Mouse (Mus musculus) cerebellum, adult (tissue): ENCODE results near the gene Xlr5b.
"Not testable (repeated sequence)": the region's sequence is repeated elsewhere in the genome, so short reads cannot be mapped to it uniquely, and the experiment has no call there.

Experiments used
- ATAC-seq: cut with Nextera tagmentation; 2 replicates; pipeline ENCODE4 v1.9.2; 2017; ENCODE audit warnings: mild to moderate bottlenecking, moderate library complexity, mixed read lengths; ENCODE audit not compliant: insufficient number of reproducible peaks, low FRiP score, low TSS enrichment

The Xlr5b gene

GRCm38 (mm10) chrX:73148496-73148895 is at the start of gene Xlr5b:
Gene Xlr5b (plus strand): TSS chrX:73148796.
- ATAC-seq, result not testable (repeated sequence)

GRCm38 (mm10) chrX:73116747-73117146 is 31.8 kb upstream of the Xlr5b start, which contains the start of gene Gm14685:
Gene Gm14685 (plus strand): TSS chrX:73117047.
- ATAC-seq, result not testable (repeated sequence)

GRCm38 (mm10) chrX:73122859-73123829 is 25.5 kb upstream of the Xlr5b start:
- not testable (repeated sequence) for ATAC-seq

GRCm38 (mm10) chrX:73143218-73143618 is 5.4 kb upstream of the Xlr5b start:
- ATAC-seq, result not testable (repeated sequence)

GRCm38 (mm10) chrX:73149350-73149749 is 754 bp downstream of the Xlr5b start, which contains the start of gene DXBay18:
Gene DXBay18 (minus strand): TSS chrX:73149450.
- ATAC-seq, result not testable (repeated sequence)

GRCm38 (mm10) chrX:73176889-73177288 is 28.3 kb downstream of the Xlr5b start, which contains the start of gene Spin2d:
Gene Spin2d (minus strand): TSS chrX:73176989.
- not testable (repeated sequence) for ATAC-seq

GRCm38 (mm10) chrX:73191934-73192333 is 43.3 kb downstream of the Xlr5b start, which contains the start of gene Xlr3b:
Gene Xlr3b (plus strand): TSS chrX:73192207.
- not testable (repeated sequence) for ATAC-seq
